Mouse (Mus musculus) CD4-positive, CD25-positive, alpha-beta regulatory T cell, adult 2 months (primary cell): Measurements from ENCODE around the gene Prkce.

Experiments used
- DNase-seq: peaks from one replicate; pipeline ENCODE4 v3.0.0-alpha.2; 2012; ENCODE audit warnings: low read depth, low spot score

The Prkce gene

DNA sequence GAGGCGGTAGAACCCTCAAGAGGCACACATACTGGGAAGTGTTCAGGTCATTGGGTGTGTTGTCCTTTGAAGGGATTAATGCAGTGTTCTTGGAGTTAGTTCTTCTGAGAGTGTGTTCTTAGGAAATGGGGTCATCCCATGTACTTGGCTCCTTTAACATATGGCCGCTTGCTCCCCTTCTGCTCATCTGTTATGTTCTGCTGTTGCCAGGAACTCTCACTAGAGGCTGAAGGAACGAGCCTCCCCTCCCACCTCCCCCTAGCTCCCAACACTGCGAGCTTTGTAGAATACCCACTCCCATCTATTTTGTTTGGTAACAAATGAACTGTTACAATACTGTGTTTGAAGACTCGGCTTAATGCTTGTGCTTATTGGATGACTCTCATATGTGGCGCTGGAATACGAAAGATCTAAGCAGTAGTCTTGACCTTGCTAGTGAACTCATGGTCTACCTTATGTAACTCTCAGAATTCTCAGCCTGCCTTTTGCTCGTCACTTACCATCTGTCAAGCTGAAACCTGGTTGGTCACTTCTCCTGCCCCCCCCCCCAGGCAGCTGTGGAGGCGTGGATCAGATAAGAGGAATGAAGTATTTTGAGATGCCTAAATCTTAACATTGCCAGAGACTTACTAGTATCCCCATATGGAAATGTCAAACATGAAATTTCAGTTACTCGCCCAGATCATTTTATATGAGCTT lies 58.1 kb downstream of the Prkce start:
- no peak for DNase-seq

DNA sequence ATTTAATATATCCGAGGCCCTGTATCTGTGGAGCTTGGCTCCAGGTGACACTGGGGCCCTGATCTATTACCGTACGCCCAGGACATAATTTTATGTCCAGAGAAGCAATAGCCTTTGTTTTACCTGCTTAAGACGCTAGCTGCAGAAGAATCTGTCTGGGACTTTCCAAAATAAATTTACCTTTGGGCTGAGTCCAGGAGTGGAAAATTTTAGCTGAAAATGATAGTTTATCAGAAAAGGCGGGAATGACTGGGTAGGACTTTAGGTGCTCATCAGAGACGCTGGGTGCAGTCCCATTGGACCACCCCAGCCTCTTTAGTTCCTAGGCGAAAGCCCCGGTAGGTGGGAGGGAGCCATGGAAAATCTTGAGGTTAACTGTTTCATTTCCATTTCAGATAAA lies 58.6 kb downstream of the Prkce start:
- DNase-seq: no peak

DNA sequence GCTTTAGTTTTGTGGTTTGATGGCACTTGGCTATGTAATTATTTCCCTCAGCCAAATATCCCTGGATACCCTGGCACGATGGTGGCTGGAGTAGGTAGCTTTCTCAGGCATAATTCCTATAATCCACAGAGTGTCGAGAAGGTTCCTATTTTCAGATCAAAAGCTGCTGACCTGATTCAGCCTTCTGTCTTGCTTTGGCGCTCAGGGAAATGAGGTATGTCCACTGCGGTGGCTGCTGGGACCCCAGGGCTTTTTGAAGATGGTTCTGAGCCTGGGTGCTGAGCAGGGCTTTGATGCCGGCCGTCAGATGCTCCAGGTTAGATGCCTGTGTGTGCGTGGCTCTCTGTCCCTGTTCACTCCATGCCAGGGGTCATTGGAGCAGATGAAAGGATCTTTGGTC lies 59.0 kb downstream of the Prkce start:
- DNase-seq: no peak

DNA sequence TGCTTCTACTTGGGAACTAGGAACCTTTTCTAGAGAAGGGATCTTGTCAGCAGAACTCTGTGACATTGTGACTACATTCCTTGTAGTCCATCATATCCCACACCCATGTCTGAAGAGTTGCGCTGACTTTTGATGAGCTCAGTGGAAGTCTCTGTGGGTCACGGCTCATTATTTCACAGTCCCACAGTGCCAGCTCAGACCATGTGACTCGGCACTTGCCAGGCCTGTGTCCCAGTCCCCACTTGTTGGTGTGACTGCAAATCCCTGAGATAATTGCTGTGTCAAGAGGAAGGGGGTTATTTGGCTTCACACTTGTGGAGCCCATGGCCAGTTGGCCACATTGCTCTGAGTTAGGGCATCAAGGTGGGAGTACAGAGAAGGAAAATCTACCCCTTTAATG lies 59.8 kb downstream of the Prkce start:
- DNase-seq: no peak

DNA sequence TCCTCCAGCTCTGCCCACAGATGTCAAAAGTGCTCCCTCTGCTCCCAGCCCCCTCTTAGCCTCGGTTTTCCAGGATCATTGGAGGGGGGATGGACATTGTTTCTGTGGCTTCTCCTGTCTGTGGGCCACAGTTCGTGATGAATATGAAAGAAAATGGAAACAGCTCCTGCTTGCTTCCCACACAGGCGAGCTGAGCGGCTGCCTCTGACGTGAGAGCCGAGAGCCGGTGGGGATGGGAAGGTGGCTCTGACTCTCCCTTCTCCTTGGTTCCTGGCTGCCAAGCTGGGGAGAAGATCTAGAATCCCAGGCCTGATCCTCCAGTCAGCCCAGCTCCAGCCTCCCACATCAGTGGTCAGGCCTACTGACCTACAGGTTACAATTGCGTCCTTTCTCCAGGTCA lies 61.3 kb downstream of the Prkce start:
- DNase-seq: no peak

DNA sequence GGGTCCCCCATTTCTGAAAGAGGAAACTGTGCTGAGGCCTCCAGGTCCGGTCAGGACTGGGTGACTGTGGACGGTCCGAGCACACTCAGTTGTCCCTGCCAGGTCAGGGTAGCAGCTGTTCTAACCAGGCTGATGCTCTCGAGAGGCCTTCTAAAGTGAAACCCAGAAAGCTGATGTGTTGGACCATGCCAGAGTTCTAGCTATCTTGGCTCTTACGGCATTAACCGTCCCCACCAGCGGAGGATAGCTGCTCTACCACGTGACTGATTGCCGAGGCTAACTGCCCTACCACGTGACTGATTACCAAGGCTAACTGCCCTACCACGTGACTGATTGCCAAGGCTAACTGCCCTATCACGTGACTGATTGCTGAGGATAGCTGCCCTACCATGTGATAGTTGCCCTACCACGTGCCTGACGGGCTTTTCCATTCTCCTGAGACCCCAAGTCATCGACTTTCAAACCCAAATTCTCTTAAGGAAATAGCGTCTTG lies 62.6 kb downstream of the Prkce start:
- DNase-seq: no peak

DNA sequence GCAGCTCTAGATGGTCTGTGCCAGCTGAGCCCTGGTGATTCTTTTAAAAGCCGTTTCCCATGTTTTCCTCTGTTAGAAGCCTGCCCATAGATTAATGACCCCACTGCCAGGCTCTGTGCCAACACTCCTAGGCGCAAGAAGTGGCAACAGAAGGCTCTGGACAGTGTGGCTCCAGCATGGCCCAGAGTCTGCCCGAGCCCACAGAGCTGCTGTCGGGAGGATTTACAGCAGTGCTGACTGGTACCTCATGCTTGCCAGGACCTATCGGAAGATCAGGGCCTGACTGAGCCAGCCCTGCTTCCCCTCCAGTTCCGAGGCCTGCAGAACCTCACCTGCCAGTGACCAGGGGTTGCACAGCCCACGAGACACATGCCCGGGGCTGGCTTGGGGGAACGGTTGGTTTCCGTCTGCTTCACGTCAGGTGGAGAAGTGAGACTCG lies 64.2 kb downstream of the Prkce start:
- DNase-seq: no peak

DNA sequence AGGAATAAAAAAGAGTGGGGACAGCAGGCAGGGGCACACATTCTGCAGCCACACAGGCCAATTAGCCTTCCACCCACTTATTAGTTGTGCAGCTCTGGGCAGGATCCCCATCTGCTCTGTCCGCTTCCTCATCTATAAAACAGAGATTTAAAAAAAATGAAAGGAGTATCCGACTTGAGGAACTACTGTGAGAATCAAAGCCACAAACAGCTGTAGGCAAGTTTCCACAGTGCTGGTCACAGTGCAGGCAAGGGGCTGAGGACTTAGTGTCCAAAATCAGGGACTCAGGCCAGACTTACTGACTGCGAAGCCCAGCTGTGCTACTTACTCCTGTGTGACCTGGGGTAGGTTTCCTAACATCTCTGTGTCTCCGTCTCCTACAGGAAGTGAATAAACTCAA lies 64.7 kb downstream of the Prkce start:
- no peak for DNase-seq

DNA sequence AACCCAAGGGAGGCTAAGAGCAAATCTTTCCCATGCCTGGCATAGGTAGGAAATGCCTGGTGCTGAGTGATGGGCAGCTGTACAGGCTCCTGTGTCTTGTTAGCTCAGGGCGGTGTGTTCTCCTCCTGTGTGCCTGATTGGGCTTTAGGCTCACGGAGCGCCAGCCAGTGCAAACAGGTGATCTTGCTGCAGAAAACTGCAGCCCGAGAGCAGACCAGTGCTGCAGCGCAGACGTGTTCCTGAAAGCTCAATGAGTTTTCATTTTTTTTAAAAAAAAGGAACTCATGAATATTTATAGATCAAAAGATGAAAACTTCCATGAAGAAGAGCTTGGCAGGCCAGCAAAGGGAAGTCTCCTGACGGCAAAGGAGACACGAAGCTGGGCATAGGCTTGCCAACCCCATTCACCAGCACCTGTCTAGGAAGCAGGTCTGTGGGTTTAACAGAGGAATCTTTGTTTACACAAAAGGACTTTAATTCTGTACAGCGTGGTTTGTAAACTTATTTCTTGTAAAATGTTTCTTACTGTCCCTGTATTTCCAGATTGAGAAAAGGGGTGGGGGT lies 67.1 kb downstream of the Prkce start:
- no peak for DNase-seq

DNA sequence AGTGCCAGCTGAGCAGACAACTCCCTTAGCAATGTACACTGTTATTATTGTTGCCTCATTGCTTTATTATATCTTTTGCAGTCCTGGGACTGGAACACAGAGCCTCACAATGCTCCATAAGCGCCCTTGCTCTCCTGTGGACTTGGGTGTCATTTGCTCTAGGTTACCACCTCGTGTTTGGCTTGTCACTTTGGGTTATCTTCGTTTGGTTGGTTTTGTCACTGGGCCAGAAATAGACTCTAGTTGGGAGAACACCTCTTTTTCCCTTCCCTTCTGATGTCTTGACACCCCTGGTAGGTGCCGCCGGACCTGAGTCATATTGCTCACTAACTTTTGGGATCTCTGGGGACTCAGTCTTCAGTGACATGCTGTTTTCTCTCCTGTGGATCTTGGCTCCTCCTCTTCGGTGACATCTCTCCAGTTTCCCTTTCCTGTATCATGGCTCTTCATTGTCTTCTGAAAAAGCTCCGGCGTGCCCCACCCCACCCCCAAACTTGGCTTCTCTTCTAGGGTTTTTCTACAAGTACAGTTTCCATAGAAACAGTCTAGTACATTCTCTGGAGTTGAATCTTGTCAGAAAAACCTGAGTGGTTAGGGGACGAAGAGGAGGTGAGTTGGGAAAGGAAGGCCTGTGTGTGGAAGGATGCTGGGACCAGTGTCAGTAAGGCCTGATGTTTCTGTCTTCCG lies 68.6 kb downstream of the Prkce start:
- no peak for DNase-seq

DNA sequence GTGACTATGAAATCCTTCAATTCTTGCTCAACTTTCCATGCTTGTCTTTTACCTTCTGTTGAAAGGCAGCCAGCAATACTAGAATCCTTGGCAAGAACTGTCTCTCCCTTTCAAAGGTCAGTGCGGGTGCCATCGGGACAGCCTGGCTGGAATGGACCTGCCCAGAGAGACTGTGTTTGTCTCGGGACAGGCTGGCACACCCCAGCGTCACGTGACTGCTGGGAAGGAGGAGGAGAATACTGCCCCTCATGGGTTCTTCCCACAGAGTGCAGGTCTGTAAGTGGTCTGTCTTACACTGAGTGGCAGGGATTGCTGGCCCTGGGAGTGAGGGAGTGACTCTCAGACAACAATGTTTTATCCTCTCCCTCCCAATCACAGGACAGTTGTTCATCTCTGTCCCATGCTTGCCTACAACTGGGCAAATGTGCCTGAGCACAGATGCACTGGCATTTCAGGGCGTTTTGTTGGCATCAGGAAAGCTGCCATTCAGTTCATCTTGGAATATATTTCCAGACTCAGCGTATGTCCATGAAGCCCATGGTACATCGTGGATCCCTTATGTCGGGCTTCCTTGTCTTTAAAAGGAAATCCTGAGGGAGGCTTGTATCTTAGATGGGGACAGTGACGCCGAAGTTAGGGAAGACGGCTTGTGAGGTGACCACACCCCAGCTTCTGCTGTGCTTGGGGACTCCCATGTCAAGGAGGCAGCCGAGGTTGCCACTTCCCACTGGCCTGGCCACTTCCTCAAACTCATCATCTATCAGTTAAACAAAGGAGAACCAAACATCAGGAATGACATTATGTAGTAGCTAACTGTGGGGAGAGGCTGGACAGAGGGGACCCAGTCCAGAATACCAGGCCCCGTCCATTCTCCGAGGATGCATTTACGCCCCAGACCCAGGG lies 69.5 kb downstream of the Prkce start:
- DNase-seq: no peak

DNA sequence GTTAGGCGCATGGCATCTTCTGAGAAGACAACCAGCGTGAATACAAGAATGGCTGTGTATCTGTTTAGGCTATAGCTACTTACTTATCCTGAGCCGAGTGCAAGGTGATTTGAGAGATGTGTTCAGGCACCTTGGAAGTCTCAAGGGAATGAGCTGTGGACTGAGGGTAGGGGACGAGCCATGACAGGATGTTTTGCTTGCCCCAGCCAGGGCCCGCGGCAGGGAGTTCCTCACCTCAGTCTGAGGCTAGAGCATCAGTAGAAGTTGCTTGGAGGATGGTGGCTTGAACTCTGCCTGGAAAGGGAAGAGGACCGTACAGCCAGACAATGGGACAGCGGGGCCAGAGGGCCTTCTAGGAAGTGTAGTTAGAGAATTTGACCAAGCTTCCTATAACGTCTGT lies 74.7 kb downstream of the Prkce start:
- DNase-seq: no peak

DNA sequence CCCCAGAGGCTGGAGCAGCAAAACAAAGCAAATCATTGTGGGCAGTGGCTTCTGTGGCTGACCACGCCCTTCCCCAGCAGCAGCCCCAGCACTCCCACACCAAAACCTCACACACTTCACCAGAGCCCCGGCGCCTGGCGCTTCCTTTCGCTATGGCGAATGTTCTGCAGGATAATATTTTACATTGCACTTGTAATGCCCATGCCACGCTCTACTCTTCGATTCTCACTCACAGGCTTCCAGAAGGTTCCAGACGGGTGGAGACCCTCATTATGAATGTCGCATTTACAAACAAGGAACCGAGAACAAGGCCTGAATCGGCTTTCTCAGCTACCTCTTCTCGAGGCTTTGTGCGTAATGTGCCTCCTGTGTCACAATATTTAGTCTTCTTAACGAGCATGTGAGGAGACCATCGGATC lies 75.5 kb downstream of the Prkce start:
- DNase-seq: peak; percentile 9

DNA sequence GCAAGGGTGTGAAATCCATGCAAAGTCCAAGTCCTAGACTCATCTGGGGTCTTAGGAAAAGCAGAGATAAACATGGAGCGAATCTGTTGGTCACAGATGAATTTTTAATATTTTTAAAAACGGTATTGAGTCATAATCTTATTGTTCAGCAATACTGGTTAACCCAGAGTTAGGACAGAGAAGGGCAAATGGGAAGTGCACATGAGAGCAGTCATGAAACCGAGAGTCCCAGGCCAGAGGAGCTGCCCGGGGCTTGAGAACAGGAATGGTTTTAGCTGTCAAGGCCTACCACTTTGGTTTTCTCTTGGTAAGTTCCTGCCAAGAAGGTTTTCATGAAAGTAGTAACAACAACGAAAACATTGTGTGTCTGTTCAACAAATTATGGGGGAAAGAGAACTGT lies 76.8 kb downstream of the Prkce start:
- no peak for DNase-seq

DNA sequence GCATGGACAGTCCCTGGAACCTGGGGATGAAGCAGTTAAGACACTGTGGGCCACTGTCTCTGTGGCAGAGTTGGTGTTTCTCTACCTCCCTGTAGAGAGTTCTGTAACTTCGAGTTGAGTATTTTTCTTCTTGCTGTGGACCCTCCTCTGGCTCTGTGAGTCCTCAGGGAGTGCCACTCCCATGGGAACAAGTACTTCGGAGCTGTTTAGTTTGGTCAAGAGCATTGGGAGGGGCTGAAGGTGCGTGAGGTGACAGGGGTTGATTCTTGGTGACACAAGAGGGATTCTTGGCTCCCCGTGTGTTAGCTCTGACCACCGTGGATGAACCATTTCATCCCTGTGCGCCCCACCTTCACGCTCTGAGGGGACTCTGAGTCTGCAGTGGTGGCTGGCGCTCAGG lies 81.2 kb downstream of the Prkce start:
- DNase-seq: no peak

DNA sequence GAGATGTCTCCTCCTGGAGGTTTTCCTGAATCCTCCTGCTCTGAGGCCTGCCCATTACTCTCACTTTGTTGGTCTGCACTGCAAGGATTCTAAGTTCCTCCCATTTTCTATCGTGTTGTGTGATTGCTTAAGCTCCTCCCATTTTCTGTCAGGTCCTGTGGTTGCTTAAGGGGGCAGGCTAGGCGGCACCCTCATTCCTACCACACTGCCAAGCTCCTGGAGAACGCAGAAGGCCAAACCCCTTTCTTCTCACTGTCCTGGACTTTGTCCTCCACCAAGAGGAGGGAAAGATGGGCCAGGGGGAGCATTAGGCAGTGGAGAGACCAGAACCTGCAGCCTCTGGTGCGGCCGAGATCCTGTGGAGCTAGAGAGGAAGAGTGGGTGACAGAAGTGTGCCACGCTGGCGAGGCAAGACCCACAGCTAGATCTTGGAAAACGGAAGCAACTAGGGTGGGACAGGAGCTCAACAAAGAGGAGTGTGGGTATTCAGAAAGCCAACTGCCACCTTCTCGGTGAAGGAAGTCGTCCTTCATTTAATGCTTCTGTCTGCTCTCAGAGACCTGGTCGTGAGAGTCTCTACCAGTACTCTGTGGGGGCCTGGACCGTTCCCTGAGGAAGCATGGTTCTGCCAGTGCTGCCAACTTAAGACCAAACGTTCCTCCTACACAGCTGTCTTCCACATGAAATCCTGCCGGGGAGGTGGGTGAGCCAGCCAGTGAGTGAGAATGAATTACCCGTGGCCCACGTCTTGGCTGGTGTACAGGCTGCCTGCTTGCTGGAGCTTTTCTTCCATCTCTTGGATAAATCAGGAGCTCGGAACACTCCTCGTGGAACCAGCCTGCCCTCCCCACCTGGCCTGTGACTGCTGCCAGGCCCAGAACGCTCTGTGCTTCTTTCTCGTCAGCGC lies 82.2 kb downstream of the Prkce start:
- DNase-seq: no peak

DNA sequence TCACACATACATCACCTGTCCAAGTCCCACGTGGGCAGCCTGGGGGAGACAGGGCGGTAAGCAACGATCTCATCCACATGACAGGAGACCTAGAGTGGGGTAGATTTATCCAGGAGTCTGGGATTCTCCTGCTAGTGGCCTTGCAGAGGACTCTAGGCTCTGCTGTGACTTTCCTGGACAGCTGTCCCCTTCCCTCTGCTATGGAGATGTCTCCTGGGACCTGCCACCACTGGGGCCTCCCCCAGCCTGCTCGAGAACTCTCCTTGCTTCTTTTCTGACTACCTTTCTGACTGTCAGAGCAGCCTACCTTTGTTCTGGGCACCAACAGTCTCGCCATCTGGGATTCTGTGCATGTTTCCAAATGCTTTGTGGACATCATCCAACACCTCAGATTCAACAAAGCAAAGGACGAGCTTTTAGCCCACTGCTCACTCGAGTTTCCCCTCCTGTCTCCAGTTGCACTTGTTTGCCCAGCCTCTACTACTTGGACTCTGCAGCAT lies 82.9 kb downstream of the Prkce start:
- DNase-seq: no peak

DNA sequence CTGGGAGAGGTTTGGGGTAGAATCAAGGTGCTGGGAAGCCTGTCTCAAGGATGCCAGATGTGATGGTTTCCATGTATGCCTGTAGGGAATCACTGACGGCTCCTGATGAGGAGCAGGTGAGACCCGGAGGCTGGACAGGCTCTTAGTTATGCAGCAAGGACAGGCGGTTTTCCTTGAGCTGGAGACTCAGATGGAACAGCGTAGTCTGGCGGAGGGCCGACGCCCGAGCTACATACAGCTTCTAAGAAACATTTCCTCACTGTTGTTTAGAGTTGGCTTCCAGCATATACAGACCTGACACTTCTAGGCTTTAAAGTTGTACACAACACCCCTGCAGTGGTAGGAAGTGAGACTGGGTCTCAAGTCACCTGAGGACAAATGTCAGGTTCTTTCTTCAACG lies 86.3 kb downstream of the Prkce start:
- DNase-seq: no peak

DNA sequence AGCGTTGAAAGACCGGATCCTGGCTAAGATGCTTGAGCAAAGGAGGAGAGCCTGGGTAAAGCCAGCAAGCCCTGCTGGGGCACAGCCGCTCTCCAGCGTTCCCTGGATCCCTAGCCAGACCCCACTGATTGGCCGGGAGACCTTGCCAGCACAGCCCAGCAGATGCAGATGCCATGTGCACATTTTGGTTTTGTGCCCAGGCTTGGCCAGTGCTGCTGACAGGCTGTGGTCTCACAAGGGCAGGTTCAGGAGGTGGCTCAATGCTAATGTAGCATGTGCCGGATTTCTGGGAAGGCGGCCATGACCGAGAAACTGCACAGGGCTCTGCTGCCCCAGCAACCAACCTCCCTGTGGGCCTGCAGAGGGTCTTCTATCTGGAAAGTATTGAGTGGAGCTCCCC lies 86.7 kb downstream of the Prkce start:
- no peak for DNase-seq

DNA sequence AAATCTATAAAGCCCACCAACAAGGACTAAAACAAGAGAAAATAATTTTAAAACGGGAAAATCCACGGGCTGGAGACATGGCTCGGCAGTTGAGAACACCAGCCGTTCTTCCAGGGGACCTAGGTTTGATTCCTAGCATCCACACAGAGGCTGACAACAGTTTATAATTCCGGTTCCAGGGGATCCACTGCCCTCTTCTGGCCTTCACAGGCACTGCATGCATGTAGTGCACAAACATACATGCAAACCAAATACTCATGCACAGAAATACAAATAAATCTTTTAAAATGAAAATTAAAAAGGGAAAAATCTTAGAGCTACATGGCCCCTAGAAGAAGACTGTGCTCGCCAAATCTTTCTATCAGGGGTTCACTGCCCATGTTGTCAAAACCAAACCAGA lies 87.4 kb downstream of the Prkce start:
- no peak for DNase-seq

DNA sequence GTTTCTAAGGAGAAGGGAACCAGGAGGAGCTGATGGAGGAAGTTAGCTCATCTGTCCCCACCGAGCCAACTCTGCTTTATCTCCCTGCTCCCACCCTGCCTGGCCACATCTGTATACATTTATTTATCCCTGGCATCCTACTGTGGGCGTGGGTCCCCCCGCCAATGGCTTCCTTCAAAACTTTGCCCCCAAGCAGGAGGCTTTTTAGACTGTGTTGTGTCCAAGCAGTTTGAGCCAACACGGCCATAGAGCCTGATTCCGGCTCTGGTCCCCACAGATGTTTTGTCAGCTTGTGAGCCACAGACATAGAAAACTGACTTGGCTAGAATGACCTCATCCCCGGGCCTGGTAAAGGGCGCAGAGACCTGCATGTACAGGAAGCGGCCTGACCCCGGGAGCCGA lies 89.1 kb downstream of the Prkce start:
- DNase-seq: no peak
